Mouse (Mus musculus): ENCODE measurements around the gene Amy2a2. TPM values are rescaled to one million over a fixed set of nuclear protein-coding genes. Genes with fewer than 3 reads are reported as not detected.

Amy2a2 gene
- polyA plus RNA-seq (2017; shearing (Covaris generic)), result not detected

DNA sequence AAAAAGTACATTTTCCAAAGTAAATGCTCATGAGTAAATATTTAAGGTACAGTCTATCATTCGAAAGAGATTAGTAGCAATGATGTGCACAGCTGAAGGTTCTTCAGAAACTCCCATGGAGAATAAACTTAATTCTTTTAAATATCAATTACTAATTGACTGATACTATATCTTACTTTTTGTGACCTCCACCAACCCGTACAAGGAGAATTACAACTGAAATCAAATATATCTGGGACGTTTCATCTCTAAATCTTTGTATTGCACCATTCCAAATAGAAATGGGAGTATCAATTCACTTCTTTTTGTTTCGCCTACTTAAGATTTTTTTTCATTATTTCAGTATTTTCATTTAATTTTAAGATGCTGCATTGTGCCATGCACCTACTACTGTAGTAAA lies at the start of gene Amy2a2:
Amy2a2 (minus strand) TSS at position 101 of the 400 bp plus-strand sequence.

DNA sequence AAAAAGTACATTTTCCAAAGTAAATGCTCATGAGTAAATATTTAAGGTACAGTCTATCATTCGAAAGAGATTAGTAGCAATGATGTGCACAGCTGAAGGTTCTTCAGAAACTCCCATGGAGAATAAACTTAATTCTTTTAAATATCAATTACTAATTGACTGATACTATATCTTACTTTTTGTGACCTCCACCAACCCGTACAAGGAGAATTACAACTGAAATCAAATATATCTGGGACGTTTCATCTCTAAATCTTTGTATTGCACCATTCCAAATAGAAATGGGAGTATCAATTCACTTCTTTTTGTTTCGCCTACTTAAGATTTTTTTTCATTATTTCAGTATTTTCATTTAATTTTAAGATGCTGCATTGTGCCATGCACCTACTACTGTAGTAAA lies 32.5 kb downstream of the Amy2a2 start, which contains the start of gene Amy2a3:
Amy2a3 (minus strand) TSS at position 101 of the 400 bp plus-strand sequence.

Other genes with a start within 250 kb of the Amy2a2 start
- gene Amy2a5, start 97.8 kb downstream of the Amy2a2 start, polyA plus RNA-seq (2017; shearing (Covaris generic)), result not detected
- not detected for gene Amy2a4, start 65.2 kb downstream of the Amy2a2 start, polyA plus RNA-seq (2017; shearing (Covaris generic))
- gene Amy2a3, start 32.6 kb downstream of the Amy2a2 start, polyA plus RNA-seq (2017; shearing (Covaris generic)), result not detected
- gene Amy2a1, start 175.8 kb upstream of the Amy2a2 start, polyA plus RNA-seq (2017; shearing (Covaris generic)), result not detected

Measured in effector memory CD4-positive, alpha-beta T cell, adult 5 months (primary cell).